Mouse (Mus musculus): ENCODE results near the gene Ctsg.
"Not testable (repeated sequence)": the region's sequence is repeated elsewhere in the genome, so short reads cannot be mapped to it uniquely, and the experiment has no call there.

Gene Ctsg

DNA sequence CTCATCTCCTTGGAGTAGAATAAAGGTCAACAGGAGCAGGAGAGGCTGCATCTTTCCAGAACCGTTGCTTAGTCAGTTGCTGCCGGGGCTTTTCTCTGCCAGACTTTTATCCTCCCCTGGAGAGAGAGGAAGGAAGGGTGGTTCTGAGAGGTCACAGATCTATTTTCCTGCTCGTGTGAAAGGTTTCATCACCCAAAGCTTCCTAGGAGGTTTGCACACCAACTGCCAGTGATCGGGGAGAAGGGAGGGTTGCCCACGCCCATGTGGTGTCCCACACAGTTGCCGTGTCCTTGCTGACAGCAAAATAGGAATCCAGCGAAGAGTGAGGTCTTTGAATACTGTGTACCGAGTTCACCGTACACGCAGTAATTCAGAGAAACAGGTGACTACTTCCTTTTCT, at the start of gene Ctsg:
Gene Ctsg, minus strand, starts transcription at position 189 of the 400 bp plus-strand sequence.
- no peak for DNase-seq

DNA sequence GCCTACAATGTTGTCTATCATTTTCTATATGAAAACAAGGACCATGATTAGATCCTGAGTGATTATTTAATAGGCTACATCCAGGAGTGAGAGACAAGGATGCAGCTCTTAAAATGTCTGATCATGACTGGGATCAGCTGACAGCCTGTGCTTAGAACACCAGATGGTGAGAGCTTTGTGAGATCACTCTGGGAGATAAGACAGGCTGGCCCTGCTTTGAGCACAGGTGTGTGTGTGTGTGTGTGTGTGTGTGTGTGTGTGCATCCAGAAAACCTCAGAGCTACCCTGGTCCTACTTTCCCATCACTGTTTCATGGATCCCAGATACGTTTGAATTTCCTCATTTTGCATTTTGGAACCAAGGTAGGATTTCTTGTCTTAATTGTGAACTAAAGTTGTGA, 31.3 kb upstream of the Ctsg start:
- not testable (repeated sequence) for DNase-seq

DNA sequence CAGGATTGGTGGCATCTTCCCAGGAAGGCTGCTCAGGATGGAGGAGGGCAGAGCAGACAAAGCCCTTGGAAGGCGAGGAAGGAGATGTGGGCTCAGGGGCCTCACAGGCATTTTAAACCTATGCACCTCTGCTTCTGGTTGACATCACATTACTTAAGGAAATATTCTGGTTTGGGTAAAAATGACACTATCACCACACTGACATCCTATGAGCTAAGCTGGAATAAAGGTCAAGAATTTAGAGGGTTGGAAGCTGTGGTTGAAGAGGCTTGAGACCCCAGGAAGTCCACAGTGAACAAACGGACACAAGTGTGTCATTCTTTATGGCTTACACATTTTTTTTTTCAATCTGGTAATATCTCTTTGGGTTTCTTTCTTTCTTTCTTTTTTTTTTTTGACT, 30.1 kb upstream of the Ctsg start, which contains the start of gene Gzmd:
Gene Gzmd, minus strand, starts transcription at position 101 of the 400 bp plus-strand sequence.
- DNase-seq, result not testable (repeated sequence)

DNA sequence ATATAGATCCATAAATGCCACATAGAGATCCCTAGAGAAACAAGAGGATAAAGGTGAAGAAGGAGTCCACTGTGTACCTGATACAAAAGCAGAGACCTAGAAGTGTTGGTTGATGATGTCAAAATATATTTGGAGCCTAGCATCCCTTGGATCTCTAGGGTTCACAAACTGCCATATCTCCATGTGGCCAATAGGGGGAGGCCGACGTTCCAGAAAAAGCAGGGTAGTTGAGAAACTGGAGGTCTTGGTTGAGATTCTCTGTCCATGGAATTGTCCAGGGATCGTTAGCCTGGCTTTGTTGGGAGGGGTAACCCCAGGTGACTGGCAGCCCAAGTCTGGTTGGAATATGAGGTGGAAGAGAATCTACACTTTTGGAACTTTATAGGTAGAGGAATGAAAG, 26.0 kb upstream of the Ctsg start:
- no peak for DNase-seq

DNA sequence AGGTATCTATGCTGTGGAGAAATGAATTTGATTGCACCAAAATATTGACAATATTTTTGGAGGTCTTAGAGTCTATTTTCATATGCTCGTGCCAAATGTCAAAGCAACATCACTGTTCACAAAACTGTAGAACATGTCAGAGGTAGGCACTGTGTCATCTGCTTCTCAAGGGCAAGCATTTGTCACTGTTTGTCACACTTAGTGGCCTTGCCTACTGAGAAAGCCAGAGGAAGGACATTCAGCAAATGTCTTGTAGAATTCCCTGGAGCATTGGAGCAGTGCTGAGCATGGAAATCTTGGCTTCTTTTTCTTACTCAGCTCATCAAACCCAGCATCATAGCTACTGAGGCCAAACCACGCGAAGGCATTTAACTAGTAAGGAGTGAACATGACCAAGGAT, 21.1 kb upstream of the Ctsg start:
- DNase-seq, result no peak

DNA sequence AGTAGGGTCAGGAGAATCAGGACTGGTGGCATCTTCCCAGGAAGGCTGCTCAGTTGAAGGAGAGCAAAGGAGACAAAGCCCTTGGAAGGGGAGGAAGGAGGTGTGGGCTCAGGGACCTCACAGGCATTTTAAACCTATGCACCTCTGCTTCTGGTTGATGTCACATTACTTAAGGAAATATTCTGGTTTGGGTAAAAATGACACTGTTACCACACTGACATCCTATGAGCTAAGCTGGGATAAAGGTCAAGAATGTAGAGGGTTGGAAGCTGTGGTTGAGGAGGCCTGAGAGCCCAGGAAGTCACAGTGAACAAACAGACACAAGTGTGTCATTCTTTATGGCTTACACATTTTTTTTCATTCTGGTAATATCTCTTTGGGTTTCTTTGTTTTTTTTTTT, 18.2 kb upstream of the Ctsg start, which contains the start of gene Gzme:
Gene Gzme, minus strand, starts transcription at position 101 of the 400 bp plus-strand sequence.
- DNase-seq, result no peak

DNA sequence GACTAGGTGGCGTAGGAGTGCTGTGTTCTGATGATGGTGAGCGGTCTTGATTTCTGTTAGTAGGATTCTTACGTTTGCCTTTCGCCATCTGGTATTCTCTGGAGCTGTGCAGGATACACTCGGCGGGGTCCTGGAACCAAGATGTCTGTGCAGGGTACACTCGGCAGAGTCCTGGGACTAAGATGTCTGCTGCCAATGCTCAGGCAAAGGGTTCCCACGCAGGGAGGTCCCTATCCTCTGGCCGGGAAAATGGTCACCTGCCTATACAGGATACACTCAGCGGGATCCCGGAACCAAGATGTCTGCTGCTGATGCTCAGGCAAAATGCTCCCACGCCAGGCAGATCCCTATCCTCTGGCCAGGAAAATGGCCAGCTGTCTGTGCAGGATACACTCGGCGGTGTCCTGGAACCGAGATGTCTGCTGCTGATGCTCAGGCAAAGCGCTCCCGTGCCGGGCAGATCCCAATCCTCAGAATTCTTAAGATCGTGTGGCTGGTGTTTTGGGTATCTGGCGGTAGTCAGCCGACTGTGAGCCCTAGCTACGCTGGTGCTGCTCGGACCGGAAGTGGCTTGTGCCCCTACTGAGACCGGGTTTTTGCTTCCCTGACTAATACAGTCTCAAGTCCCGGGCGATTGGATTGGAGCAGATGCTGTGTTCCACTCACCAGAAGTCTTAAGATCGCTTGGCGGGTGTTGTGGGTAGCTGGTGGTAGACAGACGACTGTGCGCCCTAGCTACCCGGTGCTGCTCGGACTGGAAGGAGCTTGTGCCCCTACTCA, 13.3 kb upstream of the Ctsg start:
- DNase-seq, result not testable (repeated sequence)

DNA sequence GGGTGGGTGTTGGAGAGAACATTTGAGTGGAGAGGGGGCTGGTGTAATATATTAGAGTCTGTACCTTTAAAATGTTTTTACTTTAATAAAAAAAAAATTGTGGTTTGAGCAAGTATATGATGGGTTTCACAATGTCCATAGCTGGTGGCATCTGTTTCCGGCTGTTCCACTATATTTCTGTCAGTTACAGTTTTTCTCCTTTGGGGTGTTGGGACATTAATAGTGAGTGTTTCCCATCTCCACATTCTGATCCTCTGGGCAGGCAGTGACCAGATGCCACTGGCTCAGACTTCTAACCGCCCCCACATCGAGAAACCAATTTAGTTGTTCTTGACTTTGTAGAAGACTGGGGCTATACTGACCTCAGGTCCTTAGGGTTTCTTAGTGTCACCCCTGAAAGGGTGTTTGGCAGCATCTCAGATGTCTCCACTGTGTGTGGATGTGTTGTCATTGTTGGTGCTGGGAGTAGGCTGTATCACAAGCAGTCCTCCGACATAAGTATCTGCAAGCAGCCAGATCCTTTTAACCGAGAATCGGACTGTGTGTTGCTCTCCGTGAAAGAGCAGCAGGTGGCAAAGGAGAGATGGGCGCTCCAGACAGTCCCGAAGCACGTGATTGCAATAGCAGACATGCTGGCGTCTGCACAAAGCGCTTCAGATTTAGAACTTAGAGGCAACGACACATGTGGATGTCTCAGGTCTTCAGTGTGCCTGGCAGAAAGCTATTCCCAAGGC, 3.2 kb upstream of the Ctsg start:
- DNase-seq, result no peak

DNA sequence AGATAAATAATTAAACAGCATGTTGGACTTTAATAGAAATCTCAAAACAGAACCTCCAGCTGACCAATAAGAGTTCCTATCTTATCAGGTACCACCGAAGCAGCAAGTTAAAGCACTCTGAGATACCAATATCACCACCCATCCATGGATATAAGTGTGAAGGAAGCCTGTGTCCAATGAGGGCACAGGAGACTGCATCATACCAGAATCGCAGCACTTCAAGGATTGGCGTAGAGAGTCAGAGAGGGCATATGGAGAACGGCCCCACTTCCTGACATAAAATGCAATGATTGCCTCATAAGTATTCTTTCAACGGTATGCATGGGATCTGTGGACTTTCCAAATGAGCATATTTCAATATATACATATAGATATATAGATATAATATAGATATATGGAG, 2.6 kb upstream of the Ctsg start:
- no peak for DNase-seq

DNA sequence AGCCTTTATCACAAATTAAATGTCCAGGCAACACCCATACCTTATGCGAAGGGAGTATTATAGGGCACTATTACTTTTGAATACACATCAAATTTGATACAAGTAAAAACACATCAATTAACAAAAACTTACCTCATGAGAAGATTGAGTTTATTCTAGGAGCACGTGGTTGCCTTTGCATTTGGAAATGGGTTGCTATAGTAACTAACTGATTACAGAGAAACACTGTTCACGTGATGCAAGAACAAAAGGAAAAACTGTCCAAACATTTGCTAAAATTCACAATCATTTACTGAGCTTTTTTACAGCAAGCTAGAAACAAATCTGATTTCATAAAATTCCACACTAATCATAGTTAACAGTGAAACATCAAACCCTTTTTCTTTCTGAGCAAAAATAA, 1.1 kb upstream of the Ctsg start:
- DNase-seq, result no peak

DNA sequence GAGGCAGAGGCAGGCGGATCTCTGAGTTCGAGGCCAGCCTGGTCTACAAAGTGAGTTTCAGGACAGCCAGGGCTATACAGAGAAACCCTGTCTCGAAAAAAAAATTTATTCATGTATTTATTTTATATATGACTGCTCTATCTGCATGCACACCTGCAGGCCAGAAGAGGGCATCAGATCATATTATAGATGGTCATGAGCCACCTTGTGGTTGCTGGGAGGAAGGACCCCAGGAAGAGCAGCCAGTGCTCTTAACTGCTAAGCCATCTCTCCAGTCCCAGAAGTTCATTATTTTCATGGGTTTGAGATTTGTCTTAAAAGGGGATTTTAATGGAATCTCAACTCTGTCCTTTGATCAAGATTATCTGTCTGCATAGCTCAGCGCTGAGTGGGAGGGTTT, 3.4 kb downstream of the Ctsg start:
- DNase-seq, result peak; percentile 5 to 13

DNA sequence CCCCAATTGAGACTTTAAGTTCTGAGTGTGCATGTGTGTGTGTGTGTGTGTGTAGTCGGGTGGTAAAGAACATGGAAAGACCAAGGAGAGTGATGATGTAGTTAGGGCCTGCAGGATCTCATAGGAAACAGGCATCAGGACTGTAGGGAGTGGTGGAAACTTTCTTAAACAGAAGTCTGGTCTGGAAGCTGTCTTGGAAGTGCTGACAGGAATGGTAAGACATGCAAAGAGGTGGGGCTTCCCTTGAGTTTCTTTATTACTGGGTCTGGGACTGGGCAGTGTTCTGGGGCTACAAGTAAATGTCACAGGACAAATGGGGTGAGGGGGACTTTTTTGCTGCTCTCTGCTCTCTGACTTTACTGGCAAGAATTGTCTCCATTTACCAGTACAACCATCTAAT, 4.8 kb downstream of the Ctsg start:
- no peak for DNase-seq

DNA sequence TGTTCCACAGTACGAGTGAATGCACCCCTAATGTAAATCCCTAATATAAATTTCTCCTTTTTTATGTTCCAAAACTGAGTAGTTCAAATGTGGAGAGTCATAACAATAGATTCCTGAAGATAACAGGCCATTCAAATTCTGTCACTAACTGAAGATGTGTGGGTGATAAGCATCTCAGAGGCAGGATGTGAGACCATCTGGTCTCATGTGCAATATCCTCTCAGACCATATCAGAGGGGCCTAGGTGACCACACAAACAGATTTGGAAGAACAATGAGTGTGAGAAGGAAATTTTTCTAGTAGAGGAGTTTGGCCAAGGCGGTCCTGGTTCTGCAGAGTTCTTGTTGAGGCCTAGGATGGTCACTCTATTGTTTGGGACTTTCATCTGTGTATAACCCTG, 9.0 kb downstream of the Ctsg start:
- DNase-seq, result no peak

DNA sequence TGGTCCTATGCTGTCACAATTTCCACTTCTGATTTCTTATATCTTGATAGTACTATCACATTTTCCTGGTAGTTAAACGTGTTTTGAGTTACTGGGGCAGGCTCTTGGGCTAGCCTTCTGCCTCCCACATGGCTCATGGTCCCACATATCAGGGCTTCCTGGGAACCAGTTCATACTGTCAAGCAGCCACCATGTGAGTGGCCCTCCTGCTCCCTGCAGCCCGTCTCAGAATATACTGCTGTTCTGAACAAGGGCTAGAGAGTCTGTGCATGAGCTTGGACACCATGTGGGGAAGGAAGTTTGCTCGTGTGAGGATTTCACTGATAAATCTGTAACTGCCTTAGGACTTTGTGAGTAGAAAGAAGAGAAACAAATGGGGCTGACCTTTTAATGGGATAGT, 15.7 kb downstream of the Ctsg start:
- DNase-seq, result no peak

DNA sequence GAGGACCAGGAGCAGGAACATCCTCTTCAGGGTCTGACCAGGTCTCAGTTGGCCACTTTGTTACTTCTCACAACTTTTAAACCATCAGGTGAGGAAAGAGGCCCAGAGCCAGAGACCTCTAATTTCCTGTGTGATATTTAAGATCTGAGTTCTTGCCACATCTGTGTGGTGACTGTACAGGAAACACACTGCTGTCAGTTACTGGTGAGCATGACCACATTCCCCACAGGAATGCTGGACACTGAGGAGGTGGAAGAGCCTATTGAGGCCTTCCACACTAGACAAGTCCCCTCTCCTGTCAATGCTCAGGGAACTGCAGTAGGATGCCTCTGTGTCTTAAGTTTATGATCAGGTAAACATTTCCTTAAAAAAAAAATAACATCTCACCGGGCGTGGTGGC, 17.2 kb downstream of the Ctsg start, which contains the start of gene Mcpt8:
Gene Mcpt8, minus strand, starts transcription at position 107 of the 400 bp plus-strand sequence.
- DNase-seq, result no peak

DNA sequence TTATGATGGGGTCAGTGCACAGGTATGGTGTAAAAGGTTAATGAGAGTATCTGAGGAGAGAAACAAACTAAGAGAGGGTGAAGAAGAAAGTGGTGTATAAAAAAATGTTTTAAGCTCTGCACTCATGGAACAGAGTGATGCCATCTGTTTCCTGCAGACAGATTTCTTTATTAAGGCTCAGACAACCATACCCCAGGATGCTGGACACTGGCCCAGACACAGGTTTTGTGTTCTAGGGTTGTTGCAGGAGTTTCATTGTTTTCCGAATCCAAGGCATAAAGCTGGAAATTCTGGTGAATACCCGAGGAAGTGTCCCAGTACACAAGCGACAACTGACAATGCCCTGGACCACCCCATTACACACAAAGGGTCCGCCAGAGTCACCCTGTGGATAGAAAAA, 20.4 kb downstream of the Ctsg start:
- DNase-seq, result no peak

DNA sequence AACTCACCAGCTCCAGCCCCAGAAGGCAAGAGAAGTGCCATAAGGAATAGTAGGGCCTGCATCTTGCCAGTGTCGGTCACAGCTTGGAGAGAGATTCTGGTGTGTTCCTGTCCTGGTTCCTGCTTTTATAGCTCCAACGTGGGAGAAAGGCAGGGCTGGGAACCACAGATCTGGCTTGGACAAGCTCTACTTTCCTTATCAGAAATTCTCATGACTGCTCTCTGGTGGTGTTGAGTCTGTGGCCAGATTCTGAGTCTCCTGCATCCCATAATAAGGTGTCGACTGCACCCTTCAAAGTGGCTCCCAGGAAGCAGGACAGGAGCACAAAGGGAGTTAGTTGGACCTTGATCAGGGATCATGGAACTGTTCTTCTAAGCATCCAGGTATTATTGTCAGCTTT, 40.2 kb downstream of the Ctsg start, which contains the start of gene Mcpt4:
Gene Mcpt4, minus strand, starts transcription at position 101 of the 400 bp plus-strand sequence.
- not testable (repeated sequence) for DNase-seq

DNA sequence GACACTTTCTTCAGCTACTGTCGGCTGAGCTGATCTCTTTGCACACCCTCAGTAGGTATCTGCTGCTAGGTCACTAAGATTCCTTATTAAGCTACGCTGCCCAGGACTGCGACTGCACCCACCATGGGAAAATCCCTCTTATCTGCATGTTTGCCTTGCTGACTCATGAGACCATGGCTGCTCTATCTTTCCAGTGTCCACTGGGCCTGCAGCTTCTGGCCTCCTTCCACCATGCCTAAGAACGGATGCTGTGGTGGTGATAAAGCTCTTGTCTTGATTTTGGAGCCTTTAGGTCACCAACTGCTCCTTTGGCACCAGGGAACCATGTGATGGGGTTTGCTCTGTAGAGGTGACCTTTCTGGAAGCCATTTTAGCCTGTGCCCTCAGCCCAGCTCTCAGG, 44.7 kb downstream of the Ctsg start:
- DNase-seq, result no peak

DNA sequence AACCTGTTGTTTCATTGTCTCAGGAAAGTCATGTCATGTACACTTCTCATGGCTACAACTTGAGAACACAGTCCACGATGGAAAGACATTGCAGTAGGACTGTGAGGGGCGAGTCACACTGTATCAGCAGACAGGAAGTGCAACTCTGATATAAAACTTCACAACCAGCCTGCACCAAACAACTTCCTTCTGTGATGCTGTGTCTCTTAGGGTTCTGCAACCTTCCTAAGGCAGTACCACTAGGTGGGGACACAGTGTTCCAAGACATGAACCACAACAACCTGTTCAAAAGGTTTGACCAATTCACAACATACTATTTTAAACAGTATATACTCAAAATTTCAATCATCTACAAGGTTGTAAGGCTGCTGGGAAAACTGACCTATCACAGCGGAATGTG, 47.0 kb downstream of the Ctsg start:
- no peak for DNase-seq

All from B cell, adult 2 months (primary cell).